ENCODE assay signal across 14 mouse cellular contexts in the genomic region with DNA sequence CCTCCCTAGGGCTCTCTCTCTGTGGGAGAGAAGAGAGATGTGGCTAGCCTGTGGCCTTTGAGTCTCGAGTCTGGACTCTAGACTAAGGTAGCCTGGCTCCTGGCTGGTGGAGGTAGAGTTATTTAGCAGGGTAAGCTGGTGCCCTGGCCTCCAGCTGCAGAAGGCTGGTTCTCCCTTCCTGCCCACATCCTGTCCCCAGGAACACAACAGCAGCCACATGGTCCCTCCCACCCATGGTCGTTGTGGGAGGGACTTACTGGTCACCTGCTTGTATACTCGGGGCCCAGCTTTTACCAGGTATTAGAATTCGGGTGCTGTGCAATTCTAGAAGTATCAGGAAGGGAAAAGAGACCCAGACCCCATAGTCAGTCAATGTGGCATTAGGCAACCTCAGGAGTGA. TPM values are rescaled to one million over a fixed set of nuclear protein-coding genes. Genes with fewer than 3 reads are reported as not detected.
DNase-seq lines count a peak whose midpoint lies in the region; ATAC-seq lines count a peak whose summit lies in the region.
"Had no signal": no experiment of that assay in that cellular context is flagged by ENCODE, and none has a peak within 500 bp of the region (broad histone marks: within the 10 kb centered on the region; RNA-seq: fewer than 3 reads in every experiment).

No protein-coding gene starts in this region.

- no peak overlapping the region for H3K9ac ChIP-seq in heart, embryonic 15.5 days
- H3K9ac ChIP-seq: lung, embryonic 14.5 days had no signal

- WGBS in heart, embryonic 15.5 days, result 50% methylated on average over 4 of the region's 4 CpGs

- intact Hi-C loops in heart, postnatal 14 days (cut with DNase I), result no loop called here

- H3K4me3 ChIP-seq in heart, embryonic 15.5 days, result no peak overlapping the region
- peak overlapping the region; percentile 99 for H3K4me3 ChIP-seq in megakaryocyte, embryonic 14.5 days (replicated peaks)
- H3K4me3 ChIP-seq: myocyte had no signal

- H3K4me2 ChIP-seq in heart, embryonic 15.5 days, result peak overlapping the region; percentile 89
- H3K4me2 ChIP-seq: lung, embryonic 14.5 days had no signal

- H3K27ac ChIP-seq in heart, embryonic 15.5 days, result no peak overlapping the region

- H3K36me3 ChIP-seq in heart, embryonic 15.5 days, result no peaks in the 10 kb centered on the region
- H3K36me3 ChIP-seq in megakaryocyte, embryonic 14.5 days (replicated peaks; ENCODE audit: low read length), result peaks cover 65% of the 10 kb centered on the region

- H3K4me1 ChIP-seq in heart, embryonic 15.5 days (replicated peaks), result peaks cover 22% of the 10 kb centered on the region
- H3K4me1 ChIP-seq in megakaryocyte, embryonic 14.5 days, result peaks cover 98% of the 10 kb centered on the region

- H3K27me3 ChIP-seq in heart, embryonic 15.5 days, result 0 out of 2 replicates have a peak, but pooled peaks cover 8% of the 10 kb centered on the region
- H3K27me3 ChIP-seq in megakaryocyte, embryonic 14.5 days (replicated peaks), result no peaks in the 10 kb centered on the region

- no peak for DNase-seq in heart, postnatal 14 days
- peak; percentile 52 to 61 for DNase-seq in CD8-positive naive resting alpha-beta T cell, adult 2 months (ENCODE audit: low read depth in 2 of 2, low spot score in 2 of 2)
- DNase-seq in thymus, postnatal 14 days, result peak; percentile 78
- no peak for DNase-seq in frontal cortex, adult 2 months (ENCODE audit: extremely low spot score in 1 of 2, low spot score in 1 of 2)
- no peak for DNase-seq in right cerebral cortex, adult 18-20 months
- DNase-seq in gastrocnemius, postnatal 4 days (ENCODE audit: low spot score in 2 of 2), result no peak
- DNase-seq: cerebellum, adult 18-20 months; heart, adult 11 months; kidney, adult 18-20 months; lung, embryonic 14.5 days had no signal

- ATAC-seq in heart, embryonic 15.5 days (replicated peaks; ENCODE audit: insufficient number of reproducible peaks, insufficient read depth, low FRiP score, low read depth), result no peak
- ATAC-seq: Patski had no signal

- H3K9me3 ChIP-seq in heart, embryonic 15.5 days (replicated peaks), result no peaks in the 10 kb centered on the region
- H3K9me3 ChIP-seq in megakaryocyte, embryonic 14.5 days, result no peaks in the 10 kb centered on the region

RNA-seq across cellular contexts. Expression of a gene that starts 3.6 kb away (rescaled TPM):
- polyA plus RNA-seq in heart, embryonic 15.5 days (2015; fragmentation: Nextera tagmentation; extraction: Ambion mirVana), result 5.7 and 6.3 TPM in 2 replicates
- total RNA-seq in heart, postnatal 14 days (2021), result 10 to 100 TPM; 13.2 to 15.2 TPM
- 10.7 and 16.9 TPM in 2 replicates for polyA plus RNA-seq in megakaryocyte, embryonic 14.5 days (2012; ENCODE audit: insufficient read depth, low replicate concordance)
- polyA plus RNA-seq in frontal cortex, adult 2 months (2012; rRNA removed), result 9.6 and 13.3 TPM in 2 replicates
- 1 to 10 TPM; 4.4 to 5.5 TPM for total RNA-seq in gastrocnemius, postnatal 4 days (2021)

Comparison
In these comparisons a context has a peak if more than half of its experiments do, and no peak if none do; other contexts are left out.
1. DNase-seq: peak in CD8-positive naive resting alpha-beta T cell, adult 2 months (2 of 2) and thymus, postnatal 14 days (single experiment); none in heart, postnatal 14 days (0 of 2), frontal cortex, adult 2 months (0 of 2), right cerebral cortex, adult 18-20 months (single experiment) and gastrocnemius, postnatal 4 days (0 of 2).